Mouse (Mus musculus): ENCODE measurements around the gene AC124502.3.

GRCm38 (mm10) chr19:5051515-5051914 lies 12.8 kb downstream of the AC124502.3 start:
- no peak for TF ChIP-seq CTCF (IDR thresholded peaks at IDR 0.05; ENCODE audit: low read depth)
- no peak for TF ChIP-seq EP300 (optimal IDR thresholded peaks at IDR 0.05)
